Mouse (Mus musculus) midbrain, embryonic 11.5 days (tissue): ENCODE results near the gene Hist1h2an. TPM values are rescaled to one million over a fixed set of nuclear protein-coding genes. Genes with fewer than 3 reads are reported as not detected.
"Not testable (repeated sequence)": the region's sequence is repeated elsewhere in the genome, so short reads cannot be mapped to it uniquely, and the experiment has no call there.

ENCODE experiments used
- ATAC-seq: fragments of 200-750 bp; cut with Nextera tagmentation; 2 replicates; pipeline ENCODE4 v1.8.0; 2017; ENCODE audit warnings: moderate TSS enrichment, moderate library complexity; ENCODE audit not compliant: low FRiP score
- DNase-seq: peaks from one replicate; pipeline ENCODE4 v3.0.0; 2015; ENCODE audit warnings: low spot score; ENCODE audit errors: missing footprints
- H3K27ac ChIP-seq: fragments of 300-500 bp; sonication (generic); 2 replicates; pipeline ENCODE4 v1.5.1; 2014; ENCODE audit warnings: low read depth, low read length
- H3K27me3 ChIP-seq: fragments of 300-500 bp; sonication (generic); 2 replicates; pipeline ENCODE4 v1.6.1; 2014; ENCODE audit warnings: mild to moderate bottlenecking, low read length, moderate library complexity, mixed read lengths; ENCODE audit not compliant: control insufficient read depth, insufficient read depth
- H3K36me3 ChIP-seq: fragments of 300-500 bp; sonication (generic); 2 replicates; pipeline ENCODE4 v1.6.1; 2014; ENCODE audit warnings: mild to moderate bottlenecking, low read length, moderate library complexity, mixed read lengths; ENCODE audit not compliant: control insufficient read depth, insufficient read depth
- H3K4me1 ChIP-seq: fragments of 300-500 bp; sonication (generic); 2 replicates; pipeline ENCODE4 v1.6.1; 2014; ENCODE audit warnings: low read length; ENCODE audit not compliant: control insufficient read depth, insufficient read depth
- H3K4me2 ChIP-seq: fragments of 300-500 bp; sonication (generic); 2 replicates; pipeline ENCODE4 v1.6.1; 2014; ENCODE audit warnings: mild to moderate bottlenecking, moderate library complexity
- H3K4me3 ChIP-seq: fragments of 300-500 bp; sonication (generic); 2 replicates; pipeline ENCODE4 v1.5.1; 2014; ENCODE audit warnings: low read depth, low read length
- H3K9ac ChIP-seq: fragments of 300-500 bp; sonication (generic); 2 replicates; pipeline ENCODE4 v1.6.1; 2014; ENCODE audit warnings: low read length
- H3K9me3 ChIP-seq: fragments of 300-500 bp; sonication (generic); 2 replicates; pipeline ENCODE4 v1.6.1; 2016; ENCODE audit warnings: low read length; ENCODE audit not compliant: control insufficient read depth
- WGBS: fragments of 180-500 bp; shearing (Covaris S2); extraction: QIAGEN DNeasy Blood & Tissue Kit; methylation state at CpG from one replicate; pipeline ENCODE4 v1.1.7; 2014; 5-methylcytosine and 5-hydroxymethylcytosine counted together
- polyA plus RNA-seq: library from polyadenylated mRNA; unstranded; fragments of >200 nt; fragmentation: Nextera tagmentation; extraction: Ambion mirVana; gene quantifications from 2 replicates; pipeline ENCODE4 v1.2.1, GENCODE M21; 2014

Hist1h2an gene
- 2.6 and 7.4 TPM in 2 replicates for polyA plus RNA-seq

DNA sequence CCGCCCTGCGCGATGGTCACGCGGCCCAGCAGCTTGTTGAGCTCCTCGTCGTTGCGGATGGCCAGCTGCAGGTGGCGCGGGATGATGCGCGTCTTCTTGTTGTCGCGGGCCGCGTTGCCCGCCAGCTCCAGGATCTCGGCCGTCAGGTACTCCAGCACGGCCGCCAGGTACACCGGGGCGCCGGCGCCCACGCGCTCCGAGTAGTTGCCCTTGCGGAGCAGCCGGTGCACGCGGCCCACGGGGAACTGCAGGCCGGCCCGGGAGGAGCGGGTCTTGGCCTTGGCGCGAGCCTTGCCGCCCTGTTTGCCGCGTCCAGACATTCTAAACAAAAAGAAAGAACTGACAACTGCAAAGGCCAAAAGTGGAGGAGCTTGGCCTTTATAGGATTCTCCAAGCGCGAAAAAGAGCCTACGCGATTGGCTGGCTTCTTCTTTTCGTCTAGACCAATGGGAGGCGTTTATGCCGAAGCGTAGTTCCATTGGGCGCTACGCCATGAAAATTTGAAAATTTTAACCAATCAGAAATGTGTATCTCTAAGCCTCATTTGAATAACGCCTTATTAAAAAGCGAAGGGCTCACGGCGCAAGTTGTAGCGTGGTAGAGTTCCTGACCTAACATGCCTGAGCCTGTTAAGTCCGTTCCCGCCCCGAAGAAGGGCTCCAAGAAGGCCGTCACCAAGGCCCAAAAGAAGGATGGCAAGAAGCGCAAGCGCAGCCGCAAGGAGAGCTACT lies at the start of gene Hist1h2an, which contains the start of gene Hist1h2bp:
Gene Hist1h2an (minus strand): TSS at position 320 of the 731 bp plus-strand sequence.
Gene Hist1h2bp (plus strand): TSS at position 563 of the 731 bp plus-strand sequence.
- WGBS, result under 1% methylated on average over 33 of the region's 63 CpGs
- peak within 1 kb of the TSS; percentile 64 for H3K9ac ChIP-seq
- H3K9me3 ChIP-seq, H3K27me3 ChIP-seq, H3K36me3 ChIP-seq: not testable (repeated sequence)
- DNase-seq (peak; percentile 99), ATAC-seq (peak; percentile 95)
- H3K4me3 ChIP-seq, result peak within 1 kb of the TSS; percentile 34
- peak within 1 kb of the TSS; percentile 87 for H3K27ac ChIP-seq
- H3K4me1 ChIP-seq, result peaks cover 34% of the 10 kb centered on the region
- H3K4me2 ChIP-seq, result peak within 1 kb of the TSS; percentile 48

DNA sequence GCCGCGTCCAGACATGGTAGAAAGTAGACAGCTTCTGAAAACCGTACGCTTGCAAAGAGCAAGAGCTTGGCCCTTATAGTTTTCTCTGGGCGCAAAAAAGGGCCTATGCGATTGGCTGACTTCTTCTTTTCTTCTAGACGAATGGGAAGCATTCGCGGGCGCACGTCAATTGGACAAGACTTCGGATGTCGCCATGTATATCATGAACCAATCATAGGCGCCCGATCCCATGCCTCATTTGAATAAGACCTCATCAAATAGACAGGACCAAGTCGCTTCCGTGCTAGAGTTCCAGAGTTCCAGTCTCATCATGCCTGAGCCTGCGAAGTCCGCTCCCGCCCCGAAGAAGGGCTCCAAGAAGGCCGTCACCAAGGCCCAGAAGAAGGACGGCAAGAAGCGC lies 46.4 kb upstream of the Hist1h2an start, which contains the start of the genes Hist1h2ap and Hist1h2br:
Gene Hist1h2ap (minus strand): TSS at position 47 of the 400 bp plus-strand sequence.
Gene Hist1h2br (plus strand): TSS at position 283 of the 400 bp plus-strand sequence.
- H3K9me3 ChIP-seq, H3K27ac ChIP-seq, DNase-seq, H3K9ac ChIP-seq, H3K27me3 ChIP-seq, H3K4me2 ChIP-seq, H3K36me3 ChIP-seq, H3K4me3 ChIP-seq, H3K4me1 ChIP-seq: not testable (repeated sequence)
- WGBS, result no CpG with 5 or more reads among the region's 24 CpGs
- ATAC-seq, result peak; percentile 95

GRCm38 (mm10) chr13:21831418-21832394 lies 44.7 kb upstream of the Hist1h2an start, which contains the start of gene Hist1h4n:
TSS of gene Hist1h4n (minus strand) at chr13:21832196.
- not testable (repeated sequence) for DNase-seq, H3K9me3 ChIP-seq, H3K27ac ChIP-seq, H3K36me3 ChIP-seq, H3K4me1 ChIP-seq, H3K4me3 ChIP-seq, H3K27me3 ChIP-seq, H3K9ac ChIP-seq
- peak; percentile 80 for ATAC-seq
- WGBS, result 0% methylated on average over 17 of the region's 58 CpGs
- 0 out of 2 replicates have a peak within 1 kb of the TSS, but pooled peaks have one; percentile 24 for H3K4me2 ChIP-seq

GRCm38 (mm10) chr13:21830344-21830743 lies 43.3 kb upstream of the Hist1h2an start:
- Histone ChIP-seq H3K27ac (no peak overlapping the region), H3K9me3 (no peaks in the 10 kb centered on the region), H3K36me3 (no peaks in the 10 kb centered on the region), H3K9ac (no peak overlapping the region), H3K4me2 (no peak overlapping the region), H3K4me3 (no peak overlapping the region), H3K4me1 (no peaks in the 10 kb centered on the region), H3K27me3 (no peaks in the 10 kb centered on the region)
- ATAC-seq (no peak), DNase-seq (no peak)
- 87% methylated on average over 10 of the region's 10 CpGs for WGBS

- Histone ChIP-seq H3K9ac (no peak overlapping the region), H3K4me3 (no peak overlapping the region), H3K36me3 (no peaks in the 10 kb centered on the region), H3K4me2 (no peak overlapping the region), H3K4me1 (no peaks in the 10 kb centered on the region), H3K27ac (no peak overlapping the region), H3K9me3 (no peaks in the 10 kb centered on the region), H3K27me3 (no peaks in the 10 kb centered on the region)
- ATAC-seq (no peak), DNase-seq (no peak)
- WGBS, result 84% methylated on average over 3 of the region's 3 CpGs
Observed at GRCm38 (mm10) chr13:21828511-21828910, 41.5 kb upstream of the Hist1h2an start.

GRCm38 (mm10) chr13:21820082-21820890 lies 33.3 kb upstream of the Hist1h2an start:
- H3K36me3 ChIP-seq, H3K27me3 ChIP-seq, H3K27ac ChIP-seq, H3K4me2 ChIP-seq, H3K4me3 ChIP-seq, H3K9ac ChIP-seq, ATAC-seq, H3K9me3 ChIP-seq, DNase-seq, H3K4me1 ChIP-seq: not testable (repeated sequence)
- WGBS, result 76% methylated on average over 6 of the region's 16 CpGs

- not testable (repeated sequence) for H3K9ac ChIP-seq, H3K4me3 ChIP-seq, H3K36me3 ChIP-seq, H3K9me3 ChIP-seq, H3K4me2 ChIP-seq, DNase-seq, H3K27ac ChIP-seq, H3K27me3 ChIP-seq, H3K4me1 ChIP-seq
- WGBS, result 0% methylated on average over 10 of the region's 14 CpGs
- ATAC-seq, result peak; percentile 68
Observed at GRCm38 (mm10) chr13:21812092-21812491, 25.1 kb upstream of the Hist1h2an start.

GRCm38 (mm10) chr13:21811539-21811938 lies 24.5 kb upstream of the Hist1h2an start, which contains the start of gene Hist1h4m:
TSS of gene Hist1h4m (plus strand) at chr13:21811746.
- not testable (repeated sequence) for H3K36me3 ChIP-seq, H3K27ac ChIP-seq, H3K27me3 ChIP-seq, H3K4me1 ChIP-seq, H3K9ac ChIP-seq, H3K9me3 ChIP-seq, DNase-seq, H3K4me2 ChIP-seq, H3K4me3 ChIP-seq
- WGBS, result no CpG with 5 or more reads among the region's 24 CpGs
- ATAC-seq, result peak; percentile 60
